Mouse (Mus musculus) left cerebral cortex, adult 18-20 months (tissue): Measurements from ENCODE around the gene Slc7a8. TPM values are rescaled to one million over a fixed set of nuclear protein-coding genes. Genes with fewer than 3 reads are reported as not detected.
"Not testable (repeated sequence)": the region's sequence is repeated elsewhere in the genome, so short reads cannot be mapped to it uniquely, and the experiment has no call there.

Experiments
- DNase-seq, 2 experiments: peaks; one replicate each; pipeline ENCODE4 v3.0.0; 2021 to 2022; ENCODE audit warnings: low spot score in 2 of 2, mixed read lengths in 1 of 2
- total RNA-seq, 2 experiments: library from RNA; stranded (reverse); gene quantifications; 2 replicates each; pipeline ENCODE4 v1.2.3; 2021

The Slc7a8 gene
- total RNA-seq, 2 experiments from 2014 or later, result 48.7 to 52.5 TPM

GRCm38 (mm10) chr14:54782971-54783370 lies 1.2 kb upstream of the Slc7a8 start:
- no peak for DNase-seq

GRCm38 (mm10) chr14:54780836-54781609 lies 723 bp downstream of the Slc7a8 start:
- peak; percentile 67 to 80 for DNase-seq

DNA sequence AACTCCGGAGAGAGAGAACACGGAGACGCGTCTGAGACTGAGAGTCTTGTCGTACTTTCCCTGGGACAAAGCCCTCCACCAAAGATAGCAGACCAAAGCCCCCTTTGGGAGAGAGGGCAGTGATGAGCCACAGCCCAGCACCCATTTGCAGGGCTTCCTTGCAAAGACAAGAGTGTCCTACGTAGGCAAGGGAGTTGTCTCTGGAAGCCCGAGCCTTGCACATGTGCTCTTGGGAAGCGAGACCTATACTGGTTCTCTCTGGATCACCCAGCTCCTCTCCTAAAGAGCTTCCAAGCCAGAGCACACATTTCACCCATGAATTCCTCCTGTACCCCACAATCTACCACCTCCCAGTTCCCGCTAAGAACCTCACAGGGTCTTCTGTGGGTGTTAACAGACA lies 1.7 kb downstream of the Slc7a8 start:
- DNase-seq, result no peak

- no peak for DNase-seq
These were observed 3.9 kb downstream of the Slc7a8 start for GRCm38 (mm10) chr14:54777893-54778292.

GRCm38 (mm10) chr14:54776768-54777167 lies 5.0 kb downstream of the Slc7a8 start:
- DNase-seq, result no peak

DNA sequence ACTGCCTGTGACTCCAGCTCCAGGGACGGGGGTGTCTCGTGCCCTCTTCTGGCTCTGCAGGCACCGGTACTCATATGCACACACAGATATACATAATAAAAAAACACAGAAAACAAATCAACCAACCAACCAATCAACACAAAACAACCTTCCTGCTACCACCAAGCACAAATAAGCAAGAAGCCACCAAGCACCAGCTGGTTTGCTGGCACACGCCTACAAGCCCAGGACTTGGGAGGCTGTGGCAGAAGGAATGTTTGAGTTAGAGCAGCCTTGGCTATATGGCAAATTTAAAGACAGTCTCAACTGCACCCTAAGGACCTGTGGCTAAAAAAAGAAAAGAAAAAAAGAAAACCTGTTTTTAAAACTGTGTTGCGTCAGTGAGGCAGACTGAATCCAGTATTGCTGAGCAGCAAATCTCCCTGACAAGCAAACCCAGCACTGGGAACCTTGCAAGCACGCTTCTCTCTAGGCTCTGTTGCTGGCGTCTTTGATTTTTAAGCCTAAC lies 6.2 kb downstream of the Slc7a8 start:
- no peak for DNase-seq

- peak; percentile 64 to 70 for DNase-seq
These were observed 9.4 kb downstream of the Slc7a8 start for GRCm38 (mm10) chr14:54772333-54772856.

DNA sequence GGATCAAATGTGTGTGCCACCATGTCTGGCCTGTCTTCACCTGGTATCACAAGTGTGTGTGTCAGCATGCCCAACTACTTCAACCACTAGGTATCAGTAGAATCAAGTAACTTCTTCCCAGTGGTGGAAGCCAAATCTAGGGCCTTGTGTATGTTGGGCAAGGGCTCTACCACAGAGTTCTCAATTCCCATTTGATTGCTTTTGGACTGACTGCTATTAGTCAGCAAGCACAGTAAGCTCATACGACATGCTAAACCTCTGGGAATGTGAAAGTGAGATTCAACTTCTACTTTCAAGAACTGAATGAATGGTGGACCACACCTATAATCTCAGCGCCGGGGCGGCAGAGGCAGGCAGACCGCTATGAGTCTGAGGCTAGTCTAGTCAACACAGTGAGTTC lies 11.4 kb downstream of the Slc7a8 start:
- DNase-seq, result no peak

DNA sequence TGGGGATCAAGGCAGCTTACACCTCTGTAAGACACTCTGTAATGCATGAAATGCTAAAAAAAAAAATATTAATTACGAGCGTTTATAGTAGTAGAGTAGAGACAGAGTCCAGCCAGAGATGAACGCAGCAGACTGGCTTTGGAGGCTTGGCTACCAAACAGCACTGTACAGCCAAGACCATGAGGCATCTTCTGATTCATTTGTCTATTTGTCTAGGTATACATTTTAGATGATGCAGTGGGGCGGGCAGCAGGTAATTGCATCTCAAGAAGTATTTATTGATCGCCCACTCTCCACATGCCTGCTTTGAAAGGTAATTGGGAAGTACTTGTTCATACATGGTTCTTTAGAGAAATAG lies 12.7 kb downstream of the Slc7a8 start:
- DNase-seq, result no peak

- DNase-seq, result no peak
These were observed 13.3 kb downstream of the Slc7a8 start for GRCm38 (mm10) chr14:54768314-54769067.

DNA sequence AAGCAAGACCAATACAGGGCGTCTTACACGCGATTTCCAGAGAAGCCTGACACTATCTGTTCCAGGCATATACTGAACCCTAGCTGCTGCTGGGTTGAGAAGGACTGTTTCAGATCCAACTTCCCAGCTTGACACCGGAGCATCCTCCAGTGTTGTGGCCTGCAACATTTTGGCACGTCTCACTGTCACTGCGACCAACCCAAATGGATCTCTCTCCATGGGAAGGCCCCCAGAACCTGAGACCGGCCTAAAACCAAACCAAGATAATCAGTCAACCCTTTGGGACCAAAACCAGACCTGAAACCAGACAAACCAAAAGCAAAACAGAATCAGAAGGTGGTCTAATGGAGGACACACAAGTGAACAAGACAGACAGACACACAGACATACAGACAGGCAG lies 14.8 kb downstream of the Slc7a8 start:
- DNase-seq, result not testable (repeated sequence)

GRCm38 (mm10) chr14:54756382-54756781 lies 25.4 kb downstream of the Slc7a8 start:
- no peak for DNase-seq

GRCm38 (mm10) chr14:54754602-54755018 lies 27.1 kb downstream of the Slc7a8 start:
- DNase-seq, result no peak

GRCm38 (mm10) chr14:54753986-54754601 lies 27.7 kb downstream of the Slc7a8 start:
- no peak for DNase-seq

DNA sequence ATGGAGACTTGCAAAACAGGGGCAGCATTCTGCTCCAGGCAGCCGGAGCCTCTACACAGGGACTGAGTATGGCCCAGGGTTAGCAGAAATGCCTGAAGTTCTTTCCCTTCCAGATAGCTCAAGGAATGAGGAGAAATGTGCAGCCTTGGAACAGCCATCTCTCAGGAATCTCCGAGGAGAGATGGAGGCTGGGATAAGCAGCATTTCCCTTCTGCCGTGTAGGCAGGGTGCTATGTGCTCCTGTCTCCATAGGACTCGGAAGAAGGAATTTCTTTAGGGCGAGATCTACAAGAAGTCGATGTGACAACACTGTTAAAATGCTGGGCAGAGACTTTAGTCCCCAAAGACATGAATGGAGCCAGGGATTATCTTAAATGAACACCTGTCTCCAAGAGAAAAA lies 28.8 kb downstream of the Slc7a8 start:
- DNase-seq, result no peak

- no peak for DNase-seq
These were observed 30.0 kb downstream of the Slc7a8 start for GRCm38 (mm10) chr14:54751768-54752167.

GRCm38 (mm10) chr14:54749238-54749637 lies 32.5 kb downstream of the Slc7a8 start:
- DNase-seq, result no peak

DNA sequence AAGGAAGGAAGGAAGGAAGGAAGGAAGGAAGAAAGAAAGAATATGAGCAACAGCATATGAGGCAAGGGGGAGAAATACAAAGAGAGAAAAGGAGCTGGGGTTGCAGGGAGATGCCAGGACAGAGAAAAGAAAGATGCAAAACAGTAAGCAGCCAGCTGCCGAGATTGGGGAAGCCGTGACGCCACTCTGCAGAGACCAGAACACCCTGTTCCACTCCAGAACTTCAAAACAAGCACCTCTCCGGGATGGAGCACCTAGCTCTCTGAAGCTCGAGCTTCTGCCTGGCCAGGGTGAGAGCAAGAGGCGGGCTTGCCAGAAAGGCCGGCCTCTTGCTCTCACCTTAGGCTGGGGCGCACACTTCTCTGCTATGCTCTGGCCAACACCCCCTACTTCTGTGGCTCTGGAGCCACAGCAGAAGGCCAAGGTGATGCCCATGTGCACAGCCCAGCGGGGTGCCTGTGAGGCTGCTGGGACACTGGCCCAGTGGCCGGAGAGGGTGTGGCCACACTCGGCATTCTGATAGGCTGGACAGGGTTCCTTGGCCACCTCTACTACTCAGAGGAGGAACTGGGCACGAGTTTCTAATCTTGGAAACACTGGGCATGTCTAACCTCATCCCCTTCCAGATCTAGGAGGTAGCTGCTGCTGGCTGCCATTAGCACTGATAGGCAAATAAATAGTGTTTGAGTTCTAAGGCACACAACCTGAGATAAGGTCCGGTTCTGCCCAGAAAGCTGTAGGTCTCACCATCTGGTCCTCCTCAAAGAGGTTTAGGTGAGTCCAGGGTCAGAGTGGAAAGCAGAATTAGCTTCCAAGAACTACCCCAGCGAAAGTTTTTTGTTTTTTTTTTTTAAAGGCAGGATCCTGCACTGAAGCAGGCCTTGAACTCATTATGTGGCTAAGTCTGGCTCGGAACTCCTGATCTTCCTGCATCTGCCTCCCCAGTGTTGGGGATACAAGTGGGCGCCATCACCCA lies 33.5 kb downstream of the Slc7a8 start:
- no peak for DNase-seq

DNA sequence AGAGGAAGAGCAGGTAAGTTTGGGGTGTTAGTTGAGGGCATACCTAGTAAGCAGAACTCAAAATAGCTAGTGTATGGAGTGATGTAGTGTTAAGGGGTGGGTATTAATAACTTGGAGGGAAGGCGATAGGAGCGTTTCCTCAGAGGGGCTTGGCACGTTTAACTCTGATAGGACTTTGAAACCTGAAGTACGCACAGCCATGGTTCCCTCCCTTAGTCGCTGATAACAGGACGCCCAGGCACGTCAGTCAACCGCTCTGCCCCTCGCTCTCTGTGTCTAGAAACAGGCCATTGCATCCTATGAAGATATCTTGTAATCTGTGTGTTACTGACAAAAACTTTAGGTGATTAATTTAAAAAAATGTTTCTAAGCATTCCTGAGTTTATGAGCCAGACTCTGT lies 35.7 kb downstream of the Slc7a8 start:
- DNase-seq, result no peak

DNA sequence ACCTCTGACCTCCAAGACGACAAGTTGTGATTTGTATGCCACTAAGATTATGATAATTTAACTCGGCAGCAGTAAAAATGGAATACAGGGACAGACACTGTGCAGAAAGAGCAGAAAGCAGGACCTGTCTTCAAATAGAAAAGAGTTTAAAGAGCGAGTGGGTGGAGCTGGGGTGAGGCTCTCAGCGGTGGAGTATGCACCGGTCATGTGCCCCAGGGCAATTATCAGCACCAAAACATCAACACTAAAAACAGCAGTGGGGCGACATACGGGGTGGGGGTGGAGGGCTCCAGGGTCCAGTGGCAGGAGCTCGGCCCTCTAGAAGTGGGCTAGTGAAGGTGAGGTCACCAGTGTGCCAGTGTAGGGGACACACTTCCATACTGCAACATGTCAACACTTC lies 37.3 kb downstream of the Slc7a8 start:
- no peak for DNase-seq

DNA sequence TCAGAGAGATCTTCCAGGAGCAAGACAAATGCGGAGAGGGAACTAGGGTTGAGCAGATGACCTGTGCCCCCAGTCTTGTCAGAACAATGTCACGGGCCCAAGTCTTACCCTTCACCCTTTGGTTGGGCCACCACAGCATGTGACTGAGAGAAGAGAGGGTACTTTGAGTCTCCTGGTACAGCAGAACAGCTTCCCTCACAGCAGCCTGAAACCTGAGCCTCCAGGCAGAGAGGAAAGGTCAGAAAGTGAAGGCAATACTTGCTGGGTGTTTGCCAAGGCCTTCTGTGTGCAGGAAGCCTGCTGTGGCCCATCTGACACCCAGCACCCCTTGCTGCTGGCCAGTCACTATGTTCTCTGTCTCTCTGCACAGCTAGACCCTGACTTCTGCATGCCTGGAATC lies 39.4 kb downstream of the Slc7a8 start:
- no peak for DNase-seq
